Mouse (Mus musculus) liver, adult 2 months (tissue): Measurements from ENCODE around the gene Sowaha.

ENCODE experiments used
- CTCF ChIP-seq: fragments of 200-500 bp; IDR thresholded peaks from 2 replicates; pipeline ENCODE4 v1.5.1; 2011; ENCODE audit warnings: low read depth, low read length, control low read depth
- POLR2A ChIP-seq: fragments of 200-500 bp; IDR thresholded peaks from 2 replicates; pipeline ENCODE4 v1.6.1; 2011; ENCODE audit warnings: low read length, control low read depth; ENCODE audit not compliant: insufficient read depth; ENCODE audit errors: extremely low read depth

DNA sequence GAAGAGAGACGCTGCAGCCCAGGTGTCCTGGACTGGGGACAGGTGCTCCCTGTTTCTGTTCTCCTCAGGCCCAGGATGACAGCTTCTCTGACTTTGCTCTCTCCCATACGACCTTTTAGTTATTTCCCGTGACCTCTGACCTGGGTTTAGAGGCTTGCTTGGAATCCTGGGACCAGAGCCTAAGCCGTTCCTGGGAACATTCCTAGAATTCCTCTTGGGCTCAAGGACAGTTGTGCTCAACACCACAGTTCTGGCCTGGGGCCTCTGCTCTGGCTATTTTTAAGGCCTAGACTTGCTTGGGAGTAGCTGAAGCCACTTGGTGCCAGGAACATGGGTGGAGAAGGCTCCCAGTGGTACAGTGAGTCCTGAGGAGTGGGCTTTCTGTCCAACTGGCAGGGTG is 45.4 kb upstream of the Sowaha start:
- TF ChIP-seq CTCF (no peak), POLR2A (no peak)
